Mouse (Mus musculus): Measurements from ENCODE around the gene Nr1h3. TPM values are rescaled to one million over a fixed set of nuclear protein-coding genes. Genes with fewer than 3 reads are reported as not detected.
A peak's percentile ranks its signal among the peaks of the same experiment; 100 is the strongest.

The Nr1h3 gene
- polyA plus RNA-seq, 1 experiment from 2014 or later = 3.5 TPM

DNA sequence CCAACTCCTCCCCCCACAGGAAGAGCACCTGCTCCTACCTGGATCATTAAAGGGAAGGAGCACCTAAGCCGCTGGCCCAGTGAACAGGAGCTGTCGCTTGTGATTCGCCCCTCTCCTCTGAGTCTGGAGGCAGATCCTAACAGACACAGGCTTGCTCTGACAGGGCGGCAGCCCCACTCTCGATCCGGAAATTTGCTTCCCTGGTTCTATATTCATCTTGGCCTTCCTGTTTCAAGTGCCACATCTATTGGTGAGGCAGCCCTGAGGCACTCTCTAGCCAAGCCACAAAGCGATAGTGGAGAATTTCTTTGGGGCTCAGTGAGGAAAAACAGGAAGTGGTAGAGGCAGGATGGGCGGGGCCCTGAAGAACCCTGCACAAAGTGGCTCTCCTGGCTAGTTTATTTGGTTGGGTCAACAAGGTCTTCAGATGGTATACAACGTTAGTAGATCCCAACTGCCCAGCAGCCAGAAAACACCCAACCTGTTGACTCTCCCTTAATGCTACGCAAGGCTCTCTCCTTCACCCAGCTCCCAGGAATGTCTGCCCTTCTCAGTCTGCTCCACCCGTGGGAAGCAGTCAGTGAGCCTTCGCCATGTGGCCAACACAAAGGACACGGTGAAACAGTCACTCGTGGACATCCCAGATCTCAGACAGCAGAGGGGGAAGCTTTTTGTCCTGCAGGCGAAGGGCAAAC lies 18.8 kb downstream of the Nr1h3 start, which contains the start of gene Madd:
Madd (minus strand) TSS at position 127 of the 695 bp plus-strand sequence.
- no peaks in the 10 kb centered on the region for H3K36me3 ChIP-seq
- no peak for ATAC-seq (replicated peaks; ENCODE audit: insufficient number of reproducible peaks, insufficient read depth, low FRiP score, low read depth)

DNA sequence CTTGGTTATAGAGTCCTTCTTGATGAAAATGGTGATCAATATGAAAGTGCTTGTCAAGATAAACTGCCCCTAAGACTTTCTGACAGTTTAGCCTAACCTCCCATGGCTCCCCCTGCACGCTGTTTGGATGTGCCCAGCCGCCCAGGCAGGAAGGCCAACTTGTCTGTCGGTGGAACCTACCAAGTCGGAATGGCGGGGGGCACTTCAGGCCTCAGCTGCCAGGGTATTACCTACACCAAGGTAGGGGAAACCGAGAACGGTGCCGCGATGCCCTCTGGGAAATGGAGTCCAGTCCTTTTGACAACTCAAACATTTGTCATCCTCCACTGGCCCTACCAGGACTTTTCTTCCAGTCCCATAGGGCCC lies 19.5 kb downstream of the Nr1h3 start:
- peak; percentile 89 for ATAC-seq (replicated peaks; ENCODE audit: insufficient number of reproducible peaks, insufficient read depth, low FRiP score, low read depth)
- Histone ChIP-seq H3K9ac (peak overlapping the region; percentile 60), H3K9me3 (replicated peaks) (no peaks in the 10 kb centered on the region), H3K36me3 (no peaks in the 10 kb centered on the region; the same call in 1 of the 2 replicates), H3K4me2 (peak overlapping the region; percentile 97), H3K4me3 (peak overlapping the region; percentile 83), H3K4me1 (replicated peaks) (peaks cover 11% of the 10 kb centered on the region), H3K27me3 (no peaks in the 10 kb centered on the region), H3K27ac (peak overlapping the region; percentile 32)
- WGBS = under 1% methylated on average over 9 of the region's 9 CpGs

More for the DNA sequence above, 18.8 kb downstream of the Nr1h3 start, which contains the start of gene Madd:
- WGBS = 56% methylated on average over 15 of the region's 15 CpGs
- peak within 1 kb of the TSS; percentile 32 for H3K27ac ChIP-seq
- peak within 1 kb of the TSS; percentile 97 for H3K4me2 ChIP-seq
- H3K9ac ChIP-seq = peak within 1 kb of the TSS; percentile 60
- no peaks in the 10 kb centered on the region for H3K9me3 ChIP-seq (replicated peaks)
- H3K27me3 ChIP-seq = no peaks in the 10 kb centered on the region
- H3K4me3 ChIP-seq = peak within 1 kb of the TSS; percentile 83
- peaks cover 11% of the 10 kb centered on the region for H3K4me1 ChIP-seq (replicated peaks)

DNA sequence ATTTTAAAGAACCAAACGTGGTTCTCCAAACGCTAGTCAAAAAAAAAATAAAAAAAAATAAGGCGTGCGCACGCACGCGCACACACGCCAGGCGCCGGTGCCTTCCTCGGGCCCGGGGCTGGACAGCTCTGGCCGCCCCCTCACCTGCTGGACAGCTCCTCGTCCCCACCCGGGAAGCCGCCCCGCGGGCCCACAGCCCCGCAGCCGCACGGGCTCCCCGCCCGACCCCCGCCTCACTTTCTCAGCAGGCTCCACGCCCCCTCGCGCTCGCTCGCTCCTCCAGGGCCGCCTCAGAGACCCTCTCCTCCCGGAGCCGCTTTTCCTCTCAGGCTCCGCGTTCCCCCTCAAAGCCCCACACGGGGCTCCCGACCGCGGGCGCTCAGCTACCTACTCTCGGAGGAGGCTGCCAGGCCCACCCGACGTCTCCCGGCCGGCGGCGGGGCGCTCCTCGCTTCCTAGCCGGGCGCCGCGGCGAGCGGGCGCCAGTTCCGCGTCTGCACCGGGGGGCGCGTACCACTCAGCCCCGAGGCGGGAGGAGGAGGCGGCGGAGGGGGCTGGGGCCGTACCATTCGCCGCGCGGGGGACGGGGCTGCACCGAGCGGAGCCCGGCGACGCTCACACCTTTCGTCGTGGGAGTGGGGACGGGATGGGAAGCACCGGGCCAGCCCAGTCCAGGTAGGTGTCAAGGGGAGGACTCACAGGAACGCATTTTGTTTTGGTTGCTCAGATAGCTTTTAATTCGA lies 20.1 kb downstream of the Nr1h3 start:
- ATAC-seq (replicated peaks; ENCODE audit: insufficient number of reproducible peaks, insufficient read depth, low FRiP score, low read depth) = peak; percentile 87
- WGBS = under 1% methylated on average over 81 of the region's 81 CpGs

DNA sequence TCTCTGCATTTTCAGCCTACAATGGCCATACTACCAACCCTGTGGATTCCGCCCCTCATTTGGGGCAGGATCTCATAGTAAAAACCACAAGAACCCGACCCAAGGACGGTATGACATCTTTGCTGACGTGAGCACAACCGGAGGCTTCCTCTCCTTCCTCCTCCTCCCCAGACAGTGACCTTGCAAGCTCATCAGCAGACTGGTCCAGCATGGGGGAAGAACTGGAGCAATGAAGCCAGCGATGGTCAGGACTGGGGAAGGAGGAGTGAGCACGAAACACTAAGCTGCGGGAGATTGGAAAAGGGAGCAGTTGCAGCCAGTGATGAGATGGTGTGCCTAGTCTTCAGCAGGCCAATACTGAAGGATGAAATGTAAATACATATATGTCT lies 20.6 kb downstream of the Nr1h3 start:
- Histone ChIP-seq H3K4me1 (replicated peaks) (peaks cover 11% of the 10 kb centered on the region), H3K9ac (peak overlapping the region; percentile 60; the same call in 1 of the 2 replicates), H3K36me3 (no peaks in the 10 kb centered on the region; the same call in 1 of the 2 replicates), H3K27me3 (no peaks in the 10 kb centered on the region), H3K9me3 (replicated peaks) (no peaks in the 10 kb centered on the region), H3K27ac (no peak overlapping the region), H3K4me2 (peak overlapping the region; percentile 97), H3K4me3 (peak overlapping the region; percentile 83)
- ATAC-seq (replicated peaks; ENCODE audit: insufficient number of reproducible peaks, insufficient read depth, low FRiP score, low read depth) = no peak
- 18% methylated on average over 8 of the region's 8 CpGs for WGBS

More for the DNA sequence above, 20.1 kb downstream of the Nr1h3 start:
- no peaks in the 10 kb centered on the region for H3K27me3 ChIP-seq
- H3K9me3 ChIP-seq (replicated peaks) = no peaks in the 10 kb centered on the region
- peak overlapping the region; percentile 32 for H3K27ac ChIP-seq
- H3K9ac ChIP-seq = peak overlapping the region; percentile 60
- peak overlapping the region; percentile 83 for H3K4me3 ChIP-seq
- no peaks in the 10 kb centered on the region; the same call in 1 of the 2 replicates for H3K36me3 ChIP-seq
- peaks cover 11% of the 10 kb centered on the region for H3K4me1 ChIP-seq (replicated peaks)
- peak overlapping the region; percentile 97 for H3K4me2 ChIP-seq

DNA sequence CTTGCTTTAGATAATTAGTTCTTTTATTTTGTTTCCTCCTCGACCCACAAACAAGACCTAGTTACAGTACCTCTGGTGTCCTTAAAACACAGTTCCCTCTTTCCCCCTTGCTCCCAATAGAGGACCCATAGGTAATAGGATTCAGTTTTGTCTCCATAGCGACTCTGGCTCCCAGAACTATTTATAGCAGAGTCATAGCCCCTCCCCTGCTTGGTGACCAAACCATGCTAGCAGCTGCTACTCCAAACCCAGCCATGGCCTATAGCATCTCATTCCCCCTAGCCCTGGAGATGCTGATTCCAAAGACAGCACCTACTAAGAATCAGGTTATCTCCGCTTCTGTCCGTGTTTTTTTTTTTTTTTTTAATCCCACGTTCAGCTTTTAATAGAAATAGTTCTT lies 21.9 kb downstream of the Nr1h3 start:
- no peaks in the 10 kb centered on the region for H3K27me3 ChIP-seq
- no peak overlapping the region for H3K27ac ChIP-seq
- H3K36me3 ChIP-seq = no peaks in the 10 kb centered on the region; the same call in 1 of the 2 replicates
- WGBS = 59% methylated on average over 5 of the region's 5 CpGs
- peaks cover 15% of the 10 kb centered on the region for H3K4me1 ChIP-seq (replicated peaks)
- no peak overlapping the region for H3K4me3 ChIP-seq
- no peaks in the 10 kb centered on the region for H3K9me3 ChIP-seq (replicated peaks)
- H3K9ac ChIP-seq = no peak overlapping the region
- no peak for ATAC-seq (replicated peaks; ENCODE audit: insufficient number of reproducible peaks, insufficient read depth, low FRiP score, low read depth)
- no peak overlapping the region for H3K4me2 ChIP-seq

DNA sequence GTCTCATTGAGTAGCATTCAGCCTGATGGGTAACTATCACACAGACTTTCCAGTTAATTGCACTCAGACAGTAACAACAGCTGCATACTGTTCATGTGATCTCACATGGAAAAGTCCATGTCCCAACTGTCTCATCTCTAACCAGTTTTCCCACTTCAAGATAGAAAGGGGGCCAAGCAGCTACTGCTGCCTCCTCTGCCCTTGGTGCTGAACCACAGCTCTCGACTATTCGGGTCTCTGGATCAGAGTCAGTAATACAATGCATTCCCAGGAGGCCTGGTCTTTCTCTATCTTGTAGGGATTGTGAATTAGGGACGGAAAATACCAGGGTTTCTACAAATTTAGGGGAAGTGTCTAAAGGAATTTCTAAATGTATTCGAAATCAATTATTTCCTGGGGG lies 22.8 kb downstream of the Nr1h3 start:
- 34% methylated on average over 4 of the region's 4 CpGs for WGBS
- no peak overlapping the region for H3K4me3 ChIP-seq
- ATAC-seq (replicated peaks; ENCODE audit: insufficient number of reproducible peaks, insufficient read depth, low FRiP score, low read depth) = no peak
- no peaks in the 10 kb centered on the region; the same call in 1 of the 2 replicates for H3K36me3 ChIP-seq
- peaks cover 15% of the 10 kb centered on the region for H3K4me1 ChIP-seq (replicated peaks)
- H3K9ac ChIP-seq = no peak overlapping the region
- H3K9me3 ChIP-seq (replicated peaks) = no peaks in the 10 kb centered on the region
- H3K4me2 ChIP-seq = no peak overlapping the region
- H3K27me3 ChIP-seq = no peaks in the 10 kb centered on the region
- H3K27ac ChIP-seq = no peak overlapping the region

DNA sequence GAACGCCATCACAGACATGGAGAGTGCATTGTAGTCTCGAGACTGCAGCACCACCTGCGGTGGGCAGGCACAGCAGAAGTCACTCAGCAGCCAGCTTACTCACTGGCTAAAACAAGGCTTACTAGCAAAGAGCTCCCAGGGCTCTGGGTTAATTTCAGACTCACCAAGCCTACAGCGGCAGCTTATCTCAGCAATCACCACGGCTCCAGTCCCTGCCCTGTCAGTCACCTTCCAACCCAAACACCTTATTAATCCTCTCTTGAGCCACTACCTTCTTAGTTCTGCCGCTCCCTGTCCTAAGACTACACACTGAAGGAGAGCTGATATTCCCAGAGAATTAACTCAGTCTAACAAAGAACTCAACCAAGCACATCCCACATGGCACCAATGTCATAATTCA lies 26.4 kb downstream of the Nr1h3 start:
- ATAC-seq (replicated peaks; ENCODE audit: insufficient number of reproducible peaks, insufficient read depth, low FRiP score, low read depth) = no peak
- 62% methylated on average over 6 of the region's 6 CpGs for WGBS

DNA sequence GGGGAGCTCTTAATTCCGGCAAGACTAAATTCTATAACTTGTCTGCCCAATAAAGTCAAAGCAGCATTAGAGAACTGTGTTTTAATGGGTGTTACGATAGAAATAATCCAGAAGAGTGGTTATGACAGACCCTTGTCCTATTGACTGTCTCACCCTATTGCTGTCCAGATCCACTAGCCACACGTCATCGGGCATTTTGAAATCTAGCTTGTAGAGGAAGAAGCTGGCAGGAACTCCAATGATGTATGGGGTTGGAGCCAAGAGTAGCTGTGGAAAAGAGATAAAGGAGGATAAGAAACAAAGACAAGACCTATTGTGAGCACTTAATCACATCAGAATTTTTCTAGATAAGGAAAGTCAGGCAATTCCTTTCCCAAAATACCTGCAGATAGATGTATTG lies 27.1 kb downstream of the Nr1h3 start:
- Histone ChIP-seq H3K4me2 (no peak overlapping the region), H3K9ac (no peak overlapping the region), H3K9me3 (replicated peaks) (no peaks in the 10 kb centered on the region), H3K4me1 (replicated peaks) (peaks cover 5% of the 10 kb centered on the region), H3K27me3 (no peaks in the 10 kb centered on the region), H3K4me3 (no peak overlapping the region), H3K36me3 (peaks cover 5% of the 10 kb centered on the region; the same call in 1 of the 2 replicates), H3K27ac (no peak overlapping the region)
- no peak for ATAC-seq (replicated peaks; ENCODE audit: insufficient number of reproducible peaks, insufficient read depth, low FRiP score, low read depth)
- WGBS = 55% methylated on average over 4 of the region's 4 CpGs

More for the DNA sequence above, 26.4 kb downstream of the Nr1h3 start:
- no peaks in the 10 kb centered on the region for H3K27me3 ChIP-seq
- no peak overlapping the region for H3K4me3 ChIP-seq
- no peak overlapping the region for H3K27ac ChIP-seq
- H3K36me3 ChIP-seq = peaks cover 5% of the 10 kb centered on the region; the same call in 1 of the 2 replicates
- H3K4me1 ChIP-seq (replicated peaks) = peaks cover 5% of the 10 kb centered on the region
- H3K9me3 ChIP-seq (replicated peaks) = no peaks in the 10 kb centered on the region
- H3K9ac ChIP-seq = no peak overlapping the region
- H3K4me2 ChIP-seq = no peak overlapping the region

DNA sequence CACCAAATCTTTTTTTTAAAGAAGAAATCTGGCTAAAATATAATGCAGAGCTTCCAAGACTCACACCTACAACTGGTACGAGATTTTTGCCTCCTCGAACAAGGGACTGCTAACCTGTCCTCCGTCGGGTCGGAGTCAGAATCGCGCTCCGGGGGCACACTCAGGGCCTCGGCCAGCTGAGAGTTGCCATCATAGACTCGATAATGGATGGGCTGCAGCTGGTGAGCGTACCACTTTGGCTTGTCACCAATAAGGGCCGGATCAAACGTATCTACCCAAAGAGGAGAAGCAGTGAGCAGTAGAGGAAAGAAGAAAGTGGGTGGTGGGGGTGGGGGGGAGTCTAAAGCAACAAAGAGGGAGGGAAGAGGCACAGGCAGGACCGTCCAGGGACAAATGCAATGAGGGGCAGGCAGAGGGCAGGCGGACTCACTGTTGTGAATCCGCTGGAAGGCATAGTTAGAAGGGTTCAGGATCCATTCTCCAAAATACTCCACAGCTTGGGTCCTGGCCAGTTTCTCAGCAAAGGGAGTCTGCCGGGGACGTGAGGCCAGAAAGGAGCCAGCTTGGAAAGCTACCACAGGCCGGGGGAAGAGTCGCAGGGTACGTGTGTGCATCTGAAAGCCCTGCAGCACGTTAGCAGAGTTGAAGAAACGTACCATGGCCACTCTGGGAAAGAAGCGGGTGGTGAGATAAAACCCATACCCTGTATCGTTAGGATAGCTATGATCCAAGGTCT lies 32.9 kb downstream of the Nr1h3 start:
- H3K9ac ChIP-seq = no peak overlapping the region
- no peak overlapping the region for H3K4me2 ChIP-seq
- no peak overlapping the region for H3K4me3 ChIP-seq
- H3K4me1 ChIP-seq (replicated peaks) = 0 out of 2 replicates have a peak, but pooled peaks cover 3% of the 10 kb centered on the region
- no peaks in the 10 kb centered on the region for H3K9me3 ChIP-seq (replicated peaks)
- no peaks in the 10 kb centered on the region for H3K27me3 ChIP-seq
- WGBS = 67% methylated on average over 25 of the region's 25 CpGs
- no peak overlapping the region for H3K27ac ChIP-seq
- H3K36me3 ChIP-seq = peaks cover 9% of the 10 kb centered on the region; the same call in 1 of the 2 replicates
- ATAC-seq (replicated peaks; ENCODE audit: insufficient number of reproducible peaks, insufficient read depth, low FRiP score, low read depth) = no peak

DNA sequence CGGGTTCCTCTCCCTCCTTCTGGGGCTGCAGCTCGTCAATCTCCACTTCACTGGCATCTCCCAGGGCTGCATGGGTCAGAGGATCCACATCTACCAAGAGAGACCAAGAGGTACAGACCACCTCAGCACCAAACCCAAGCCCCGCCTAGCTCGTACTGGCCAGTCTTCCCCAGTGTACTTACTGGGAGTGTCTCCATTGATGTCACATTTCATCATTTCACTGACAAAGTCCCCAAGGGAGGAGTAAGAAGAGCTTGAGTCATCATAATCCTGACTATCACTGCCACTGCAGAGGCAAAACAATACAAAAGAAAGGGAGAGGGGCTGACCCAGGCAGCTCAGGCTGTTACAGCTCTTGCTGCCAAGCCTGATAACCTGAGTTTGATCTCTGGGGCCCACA lies 35.0 kb downstream of the Nr1h3 start:
- H3K27ac ChIP-seq = no peak overlapping the region
- no peak overlapping the region for H3K4me3 ChIP-seq
- no peak overlapping the region for H3K9ac ChIP-seq
- H3K36me3 ChIP-seq = peaks cover 5% of the 10 kb centered on the region; the same call in 1 of the 2 replicates
- no peaks in the 10 kb centered on the region for H3K9me3 ChIP-seq (replicated peaks)
- no peak overlapping the region for H3K4me2 ChIP-seq
- H3K4me1 ChIP-seq (replicated peaks) = 0 out of 2 replicates have a peak, but pooled peaks cover 6% of the 10 kb centered on the region
- no peaks in the 10 kb centered on the region for H3K27me3 ChIP-seq
- 53% methylated on average over 4 of the region's 4 CpGs for WGBS
- ATAC-seq (replicated peaks; ENCODE audit: insufficient number of reproducible peaks, insufficient read depth, low FRiP score, low read depth) = no peak

DNA sequence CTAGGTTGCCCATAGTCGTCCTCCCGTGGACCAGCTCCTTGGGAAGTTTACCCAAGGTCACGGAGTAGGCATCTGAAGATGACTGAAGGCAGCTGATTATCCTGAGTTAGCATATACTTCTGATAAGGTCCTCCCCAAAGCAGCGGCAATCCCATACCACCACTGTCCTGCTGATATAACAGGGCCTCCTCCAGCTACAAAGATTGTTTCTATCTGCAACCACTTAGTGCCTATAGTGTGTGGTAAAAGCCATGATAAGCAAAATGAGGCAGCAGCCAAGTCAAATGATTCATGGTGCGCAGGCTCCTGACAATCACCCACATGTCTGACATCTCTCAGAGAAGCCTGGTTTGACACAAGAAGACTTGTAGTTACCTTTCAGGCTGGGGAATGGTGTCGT lies 37.6 kb downstream of the Nr1h3 start:
- Histone ChIP-seq H3K4me2 (no peak overlapping the region), H3K36me3 (0 out of 2 replicates have a peak, but pooled peaks cover 5% of the 10 kb centered on the region), H3K27me3 (no peaks in the 10 kb centered on the region), H3K9me3 (replicated peaks) (no peaks in the 10 kb centered on the region), H3K9ac (no peak overlapping the region), H3K4me3 (no peak overlapping the region), H3K27ac (no peak overlapping the region), H3K4me1 (replicated peaks) (peaks cover 13% of the 10 kb centered on the region)
- ATAC-seq (replicated peaks; ENCODE audit: insufficient number of reproducible peaks, insufficient read depth, low FRiP score, low read depth) = no peak
- WGBS = 39% methylated on average over 6 of the region's 6 CpGs

Measured in heart, embryonic 15.5 days (tissue).